Mouse (Mus musculus) G1E (cell line): ENCODE measurements at regions not wholly inside any gene's neighbourhood (a gene's known extent, or its start where the extent isn't known, plus 50 kb on each side); places are given as distances from the start of the nearest gene placed in this dataset.

ENCODE experiments used
- ATAC-seq: 2 replicates; pipeline ENCODE4 v1.8.0; 2016; ENCODE audit warnings: mild to moderate bottlenecking; ENCODE audit not compliant: insufficient number of reproducible peaks, poor library complexity, low FRiP score, severe bottlenecking; ENCODE audit errors: extremely low read depth
- DNase-seq: peaks from one replicate; pipeline ENCODE4 v3.0.0; 2012; ENCODE audit warnings: low spot score
- H3K27me3 ChIP-seq: 2 replicates; pipeline ENCODE4 v1.6.1; 2012; ENCODE audit warnings: mild to moderate bottlenecking, low read length, inconsistent platforms; ENCODE audit not compliant: insufficient read depth
- H3K36me3 ChIP-seq: replicated peaks from 2 replicates; pipeline ENCODE3; 2012; ENCODE audit warnings: mild to moderate bottlenecking, inconsistent platforms
- H3K4me1 ChIP-seq: 2 replicates; pipeline ENCODE4 v1.6.1; 2012; ENCODE audit warnings: low read depth, low read length, inconsistent platforms, mixed read lengths; ENCODE audit not compliant: insufficient read depth
- H3K4me3 ChIP-seq: 2 replicates; pipeline ENCODE4 v1.5.1; 2012; ENCODE audit warnings: low read depth, mild to moderate bottlenecking, inconsistent platforms, low read length, moderate library complexity, mixed read lengths
- H3K9me3 ChIP-seq: replicated peaks from 2 replicates; pipeline ENCODE4 v1.6.1; 2012; ENCODE audit warnings: inconsistent platforms
- CTCF ChIP-seq: IDR thresholded peaks from 2 replicates; pipeline ENCODE4 v1.5.1; 2012; ENCODE audit warnings: low read depth, low read length, inconsistent platforms, mixed read lengths
- GATA1 ChIP-seq: IDR thresholded peaks from 2 replicates; pipeline ENCODE4 v1.6.1; 2012; ENCODE audit warnings: borderline replicate concordance, low read length, inconsistent platforms, mixed read lengths
- GATA2 ChIP-seq: IDR thresholded peaks from 2 replicates; pipeline ENCODE4 v1.6.1; 2012; ENCODE audit warnings: low read depth, low read length, inconsistent platforms, borderline replicate concordance
- POLR2AphosphoS5 ChIP-seq: IDR thresholded peaks from 2 replicates; pipeline ENCODE4 v1.6.1; 2012; ENCODE audit warnings: low read depth, low read length, inconsistent platforms; ENCODE audit not compliant: insufficient replicate concordance
- TAL1 ChIP-seq: conservative IDR thresholded peaks from 2 replicates; pipeline ENCODE4 v1.6.1; 2012; ENCODE audit warnings: low read depth, low read length, inconsistent platforms, mixed read lengths

- Histone ChIP-seq H3K4me1 (no peaks in the 10 kb centered on the region), H3K4me3 (no peak overlapping the region), H3K36me3 (no peaks in the 10 kb centered on the region), H3K9me3 (no peaks in the 10 kb centered on the region), H3K27me3 (peaks cover 7% of the 10 kb centered on the region)
- no peak for DNase-seq
- no peak for TF ChIP-seq GATA1
- no peak for ATAC-seq
Observed at GRCm38 (mm10) chr10:95003621-95004020, 59.0 kb upstream of the Plxnc1 start.

- ATAC-seq = no peak
- Histone ChIP-seq H3K9me3 (no peaks in the 10 kb centered on the region), H3K4me1 (no peaks in the 10 kb centered on the region), H3K4me3 (no peak overlapping the region), H3K27me3 (peaks cover 7% of the 10 kb centered on the region), H3K36me3 (no peaks in the 10 kb centered on the region)
- no peak for TF ChIP-seq TAL1
- no peak for TF ChIP-seq CTCF
- no peak for TF ChIP-seq GATA1
- no peak for TF ChIP-seq GATA2
- no peak for TF ChIP-seq POLR2AphosphoS5
- no peak for DNase-seq
Observed at GRCm38 (mm10) chr10:95001650-95002049, 57.0 kb upstream of the Plxnc1 start.

- no peaks in the 10 kb centered on the region for H3K4me1 ChIP-seq
- no peak overlapping the region for H3K4me3 ChIP-seq
- peaks cover 9% of the 10 kb centered on the region for H3K27me3 ChIP-seq
- no peaks in the 10 kb centered on the region for H3K9me3 ChIP-seq
- no peaks in the 10 kb centered on the region for H3K36me3 ChIP-seq
- TF ChIP-seq TAL1 = no peak
- no peak for TF ChIP-seq CTCF
- TF ChIP-seq POLR2AphosphoS5 = no peak
- no peak for ATAC-seq
- no peak for DNase-seq
Observed at GRCm38 (mm10) chr10:94999716-95000115, 55.1 kb upstream of the Plxnc1 start.
